Mouse (Mus musculus): Measurements from ENCODE around the gene Kcnk4. TPM values are rescaled to one million over a fixed set of nuclear protein-coding genes. Genes with fewer than 3 reads are reported as not detected.
A peak's percentile ranks its signal among the peaks of the same experiment; 100 is the strongest.

Kcnk4 gene
- total and polyA plus RNA-seq, 3 experiments = 0.15 to 1.8 TPM; not detected in 1

DNA sequence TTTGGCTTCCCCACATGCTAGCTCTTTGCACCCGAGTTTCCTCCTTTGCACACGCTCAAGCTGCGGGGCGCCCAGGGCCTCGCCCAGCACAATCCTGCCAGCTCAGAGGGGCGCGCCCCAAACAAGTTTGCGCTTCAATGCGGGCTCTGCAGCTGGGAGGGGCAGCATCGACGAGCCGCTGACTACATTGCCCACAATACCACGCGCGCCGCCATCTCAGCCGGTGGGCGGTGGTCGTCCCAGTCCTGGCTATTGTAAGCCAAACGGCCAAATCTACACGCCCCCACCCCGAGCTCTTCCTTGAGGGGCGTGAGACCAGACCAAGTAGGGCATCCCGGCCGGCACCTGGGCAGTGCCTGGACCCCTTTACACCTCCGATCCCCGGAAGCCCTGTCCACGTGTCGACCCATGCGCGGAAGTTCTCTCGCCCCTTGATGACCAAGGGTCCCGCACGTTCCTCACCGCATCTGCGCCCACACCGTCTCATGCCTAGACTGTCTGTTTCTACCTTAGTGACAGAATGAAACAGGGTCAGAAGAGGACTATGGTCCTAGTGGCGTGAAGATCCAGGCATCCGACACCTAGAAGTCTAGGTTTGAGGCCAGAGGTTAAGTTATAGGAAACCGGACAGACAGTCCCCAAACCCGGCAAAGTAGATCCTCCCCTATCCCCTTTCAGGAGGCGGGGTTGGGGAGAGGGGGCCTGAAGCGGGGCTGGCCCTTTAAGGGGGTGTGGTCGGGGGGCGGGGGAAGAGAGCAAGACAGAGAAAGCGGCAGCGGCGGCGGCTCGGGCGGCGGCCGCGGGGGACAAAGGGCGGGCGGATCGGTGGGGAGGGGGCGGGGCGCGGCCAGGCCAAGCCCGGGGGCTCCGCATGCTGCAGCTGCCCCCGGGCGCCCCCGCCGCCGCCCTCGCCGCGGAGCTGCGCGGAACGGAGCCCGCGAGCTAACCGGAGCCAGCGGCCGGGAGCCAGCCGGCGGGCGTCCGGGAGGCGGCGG is 40.2 kb upstream of the Kcnk4 start, which contains the start of gene Ppp1r14b:
Ppp1r14b (plus strand) TSS at position 758 of the 995 bp plus-strand sequence.
- Histone ChIP-seq H3K4me1 (ENCODE audit: control insufficient read depth in 1 of 2, insufficient read depth in 2 of 2, low read length in 2 of 2) (peaks cover 2 to 47% of the 10 kb centered on the region in 2 experiments), H3K27ac (ENCODE audit: control insufficient read depth, low read depth, low read length) (peak within 1 kb of the TSS; percentile 94), H3K27me3 (ENCODE audit: control insufficient read depth in 1 of 2, insufficient read depth in 2 of 2, low read length in 2 of 2) (no peaks in the 10 kb centered on the region), H3K4me3 (ENCODE audit: control insufficient read depth in 1 of 2, insufficient read depth in 1 of 2, low read depth in 2 of 2, low read length in 2 of 2) (peak within 1 kb of the TSS; percentile 76 to 92), H3K9ac (ENCODE audit: control insufficient read depth, low read depth, low read length, poor library complexity, severe bottlenecking) (peak within 1 kb of the TSS; percentile 87), H3K79me2 (ENCODE audit: control insufficient read depth, insufficient read depth, low read length, poor library complexity) (peaks cover 33% of the 10 kb centered on the region), H3K9me3 (replicated peaks; ENCODE audit: insufficient read depth, low read length) (no peaks in the 10 kb centered on the region), H3K36me3 (ENCODE audit: control insufficient read depth in 1 of 2, insufficient read depth in 2 of 2, low read length in 2 of 2) (peaks cover 0 to 30% of the 10 kb centered on the region in 2 experiments; a peak in 2 of 4 replicates)
- peak; percentile 96 for DNase-seq (ENCODE audit: low read depth, low spot score)
- TF ChIP-seq JUND (IDR thresholded peaks at IDR 0.05; ENCODE audit: low read depth, low read length) (no peak), MAX (IDR thresholded peaks at IDR 0.05; ENCODE audit: low read length) (peak; percentile 92), ZKSCAN1 (IDR thresholded peaks at IDR 0.05; ENCODE audit: low read depth, low read length) (no peak), TBP (IDR thresholded peaks at IDR 0.05; ENCODE audit: low read depth, low read length) (no peak), MEF2A (IDR thresholded peaks at IDR 0.05; ENCODE audit: extremely low read depth, insufficient replicate concordance, low read depth, low read length, poor library complexity, severe bottlenecking) (no peak), USF2 (IDR thresholded peaks at IDR 0.05; ENCODE audit: borderline replicate concordance in 1 of 2, insufficient read depth in 1 of 2, low read depth in 1 of 2, low read length in 2 of 2) (no peak), RCOR1 (IDR thresholded peaks at IDR 0.05; ENCODE audit: low read depth, low read length) (no peak), MXI1 (IDR thresholded peaks at IDR 0.05; ENCODE audit: low read depth, low read length) (peak; percentile 92), ZNF384 (IDR thresholded peaks at IDR 0.05; ENCODE audit: low read depth, low read length) (no peak), TCF12 (IDR thresholded peaks at IDR 0.05; ENCODE audit: low read depth, low read length) (0 out of 2 replicates have a peak, but pooled peaks have one; percentile 12), GABPA (IDR thresholded peaks at IDR 0.05; ENCODE audit: low read depth, low read length) (no peak), ETS1 (IDR thresholded peaks at IDR 0.05; ENCODE audit: low read depth, low read length) (peak; percentile 45; the same call in 1 of the 2 replicates), MYC (IDR thresholded peaks at IDR 0.05; ENCODE audit: low read depth, low read length) (peak; percentile 95), KAT2A (conservative IDR thresholded peaks at IDR 0.05; ENCODE audit: low read depth, low read length) (no peak; the same call in 1 of the 2 replicates), CTCF (IDR thresholded peaks at IDR 0.05 in 2 of 3, conservative IDR thresholded peaks at IDR 0.05 in 1 of 3; ENCODE audit: control insufficient read depth in 1 of 3, insufficient read depth in 1 of 3, low read depth in 2 of 3, low read length in 3 of 3, poor library complexity in 1 of 3, severe bottlenecking in 1 of 3) (no peak), CHD1 (IDR thresholded peaks at IDR 0.05; ENCODE audit: low read depth, low read length) (no peak; the same call in 1 of the 2 replicates), HCFC1 (IDR thresholded peaks at IDR 0.05; ENCODE audit: low read depth, low read length) (peak; percentile 93), POLR2AphosphoS2 (IDR thresholded peaks at IDR 0.05; ENCODE audit: low read length) (peak; percentile 41; the same call in 1 of the 2 replicates), NELFE (IDR thresholded peaks at IDR 0.05; ENCODE audit: low read depth, low read length) (peak; percentile 54), MAFK (IDR thresholded peaks at IDR 0.05; ENCODE audit: borderline replicate concordance, low read depth, low read length) (no peak), UBTF (IDR thresholded peaks at IDR 0.05; ENCODE audit: borderline replicate concordance, insufficient read depth, low read depth, low read length) (no peak), E2F4 (IDR thresholded peaks at IDR 0.05; ENCODE audit: borderline replicate concordance, low read depth, low read length) (no peak), MAZ (IDR thresholded peaks at IDR 0.05; ENCODE audit: low read depth, low read length) (peak; percentile 80; the same call in 1 of the 2 replicates), ELF1 (IDR thresholded peaks at IDR 0.05; ENCODE audit: low read depth, low read length) (peak; percentile 60), POLR2AphosphoS5 (IDR thresholded peaks at IDR 0.05; ENCODE audit: borderline replicate concordance, low read depth, low read length) (no peak), USF1 (IDR thresholded peaks at IDR 0.05; ENCODE audit: low read depth, low read length) (peak; percentile 86), SIN3A (IDR thresholded peaks at IDR 0.05; ENCODE audit: low read length) (peak; percentile 95), TAL1 (IDR thresholded peaks at IDR 0.05; ENCODE audit: low read length) (no peak), RAD21 (IDR thresholded peaks at IDR 0.05; ENCODE audit: low read depth, low read length) (no peak), NRF1 (IDR thresholded peaks at IDR 0.05; ENCODE audit: insufficient read depth, low read depth, low read length, poor library complexity, severe bottlenecking) (0 out of 2 replicates have a peak, but pooled peaks have one; percentile 34), POLR2A (IDR thresholded peaks at IDR 0.05; ENCODE audit: control insufficient read depth in 1 of 2, insufficient read depth in 1 of 2, low read depth in 1 of 2, low read length in 2 of 2, poor library complexity in 1 of 2) (peak in 1 of 2 experiments; percentile 66; a peak in 2 of 4 replicates)

Measured in MEL (cell line).